Mouse (Mus musculus) CH12.LX (cell line): ENCODE measurements at regions not wholly inside any gene's neighbourhood (a gene's known extent, or its start where the extent isn't known, plus 50 kb on each side); places are given as distances from the start of the nearest gene placed in this dataset.

Experiments
- DNase-seq: peaks from one replicate; pipeline ENCODE4 v3.0.0-alpha.2; 2013; ENCODE audit errors: extremely low read depth
- H3K27ac ChIP-seq: 2 replicates; pipeline ENCODE4 v1.5.1; 2012; ENCODE audit warnings: low read depth, mild to moderate bottlenecking, control low read depth, moderate library complexity; ENCODE audit not compliant: insufficient read depth
- H3K27me3 ChIP-seq: replicated peaks from 2 replicates; pipeline ENCODE3; 2012; ENCODE audit warnings: inconsistent platforms
- H3K36me3 ChIP-seq, 2 experiments: replicated peaks in 1 of 2; 2 replicates each; pipeline versions ENCODE3 to v1.6.1; 2012; ENCODE audit warnings: inconsistent platforms in 1 of 2, low read length in 1 of 2, mild to moderate bottlenecking in 1 of 2, mixed read lengths in 1 of 2, moderate library complexity in 1 of 2; ENCODE audit not compliant: control insufficient read depth in 1 of 2, insufficient read depth in 1 of 2
- H3K4me1 ChIP-seq, 2 experiments: 2 replicates each; pipeline ENCODE4 v1.6.1; 2012; ENCODE audit warnings: inconsistent platforms in 1 of 2, moderate library complexity in 1 of 2; ENCODE audit not compliant: insufficient read depth in 2 of 2, control insufficient read depth in 1 of 2
- H3K4me2 ChIP-seq: 2 replicates; pipeline ENCODE4 v1.6.1; 2012; ENCODE audit warnings: low read depth, mild to moderate bottlenecking, control low read depth; ENCODE audit not compliant: poor library complexity, insufficient read depth, severe bottlenecking
- H3K4me3 ChIP-seq, 3 experiments: fragments of 150-350 bp in 1 of 3; sonication (generic) in 1 of 3; replicated peaks in 1 of 3; 2 replicates each; pipeline versions ENCODE3 to v1.5.1; 2011 to 2012; ENCODE audit warnings: low read depth in 2 of 3, low read length in 2 of 3, mild to moderate bottlenecking in 2 of 3, moderate library complexity in 2 of 3, control low read depth in 1 of 3, improper control_type of control experiment in 1 of 3, inconsistent platforms in 1 of 3, mixed read lengths in 1 of 3; ENCODE audit not compliant: poor library complexity in 1 of 3
- H3K79me2 ChIP-seq: replicated peaks from 2 replicates; pipeline ENCODE4 v1.6.1; 2012; ENCODE audit warnings: mild to moderate bottlenecking, moderate library complexity; ENCODE audit not compliant: control insufficient read depth, poor library complexity, insufficient read depth, severe bottlenecking; ENCODE audit errors: extremely low read depth
- H3K9ac ChIP-seq: 2 replicates; pipeline ENCODE4 v1.6.1; 2012; ENCODE audit warnings: low read depth, mild to moderate bottlenecking, control low read depth, moderate library complexity; ENCODE audit not compliant: insufficient read depth
- H3K9me3 ChIP-seq: replicated peaks from 2 replicates; pipeline ENCODE3; 2012; ENCODE audit warnings: low read length, inconsistent platforms, mixed read lengths
- CHD1 ChIP-seq: IDR thresholded peaks from 2 replicates; pipeline ENCODE4 v1.6.1; 2012; ENCODE audit warnings: low read depth, low read length, improper control_type of control experiment, inconsistent platforms
- CHD2 ChIP-seq: IDR thresholded peaks from 2 replicates; pipeline ENCODE4 v1.6.1; 2011; ENCODE audit warnings: low read length, improper control_type of control experiment
- CTCF ChIP-seq, 2 experiments: IDR thresholded peaks in 1 of 2; conservative IDR thresholded peaks in 1 of 2; 2 replicates each; pipeline ENCODE4 v1.5.1; 2011 to 2012; ENCODE audit warnings: low read depth in 2 of 2, low read length in 2 of 2, improper control_type of control experiment in 1 of 2, inconsistent platforms in 1 of 2, mild to moderate bottlenecking in 1 of 2, moderate library complexity in 1 of 2
- E2F4 ChIP-seq: IDR thresholded peaks from 2 replicates; pipeline ENCODE4 v1.6.1; 2011; ENCODE audit warnings: low read depth, low read length, improper control_type of control experiment; ENCODE audit not compliant: insufficient replicate concordance
- ELF1 ChIP-seq: IDR thresholded peaks from 2 replicates; pipeline ENCODE4 v1.6.1; 2014; ENCODE audit warnings: low read depth, mild to moderate bottlenecking, inconsistent platforms, low read length, improper control_type of control experiment
- HCFC1 ChIP-seq: IDR thresholded peaks from 2 replicates; pipeline ENCODE4 v1.6.1; 2012; ENCODE audit warnings: low read depth, mild to moderate bottlenecking, inconsistent platforms, low read length, improper control_type of control experiment
- JUN ChIP-seq: IDR thresholded peaks from 2 replicates; pipeline ENCODE4 v1.6.1; 2011; ENCODE audit warnings: low read depth, mild to moderate bottlenecking, low read length, improper control_type of control experiment, moderate library complexity; ENCODE audit not compliant: insufficient read depth
- JUND ChIP-seq: conservative IDR thresholded peaks from 2 replicates; pipeline ENCODE4 v1.6.1; 2011; ENCODE audit warnings: low read depth, low read length, improper control_type of control experiment
- MAFK ChIP-seq: IDR thresholded peaks from 2 replicates; pipeline ENCODE4 v1.6.1; 2011; ENCODE audit warnings: low read length, improper control_type of control experiment; ENCODE audit not compliant: insufficient replicate concordance
- MAZ ChIP-seq: IDR thresholded peaks from 2 replicates; pipeline ENCODE4 v1.6.1; 2012; ENCODE audit warnings: low read depth, mild to moderate bottlenecking, inconsistent platforms, low read length, improper control_type of control experiment, moderate library complexity
- MEF2A ChIP-seq: IDR thresholded peaks from 2 replicates; pipeline ENCODE4 v1.6.1; 2014; ENCODE audit warnings: low read depth, mild to moderate bottlenecking, inconsistent platforms, low read length, improper control_type of control experiment, borderline replicate concordance
- NELFE ChIP-seq: IDR thresholded peaks from 2 replicates; pipeline ENCODE4 v1.6.1; 2011; ENCODE audit warnings: low read depth, low read length, improper control_type of control experiment
- NRF1 ChIP-seq: IDR thresholded peaks from 2 replicates; pipeline ENCODE4 v1.6.1; 2014; ENCODE audit warnings: low read depth, mild to moderate bottlenecking, inconsistent platforms, low read length, improper control_type of control experiment, moderate library complexity
- POLR2A ChIP-seq: IDR thresholded peaks from 2 replicates; pipeline ENCODE4 v1.6.1; 2011; ENCODE audit warnings: low read depth, mild to moderate bottlenecking, improper control_type of control experiment, low read length
- RAD21 ChIP-seq: IDR thresholded peaks from 2 replicates; pipeline ENCODE4 v1.6.1; 2011; ENCODE audit warnings: low read depth, mild to moderate bottlenecking, low read length, improper control_type of control experiment, moderate library complexity
- SIN3A ChIP-seq: IDR thresholded peaks from 2 replicates; pipeline ENCODE4 v1.6.1; 2012; ENCODE audit warnings: low read length, improper control_type of control experiment, inconsistent platforms
- TCF12 ChIP-seq: IDR thresholded peaks from 2 replicates; pipeline ENCODE4 v1.6.1; 2014; ENCODE audit warnings: low read depth, mild to moderate bottlenecking, inconsistent platforms, low read length, improper control_type of control experiment
- UBTF ChIP-seq: IDR thresholded peaks from 2 replicates; pipeline ENCODE4 v1.6.1; 2012; ENCODE audit warnings: low read depth, mild to moderate bottlenecking, inconsistent platforms, low read length, improper control_type of control experiment, moderate library complexity
- USF1 ChIP-seq: IDR thresholded peaks from 2 replicates; pipeline ENCODE4 v1.6.1; 2014; ENCODE audit warnings: low read depth, mild to moderate bottlenecking, inconsistent platforms, low read length, improper control_type of control experiment
- ZMIZ1 ChIP-seq: IDR thresholded peaks from 2 replicates; pipeline ENCODE4 v1.6.1; 2012; ENCODE audit warnings: low read depth, mild to moderate bottlenecking, inconsistent platforms, low read length, improper control_type of control experiment
- ZNF384 ChIP-seq: IDR thresholded peaks from 2 replicates; pipeline ENCODE4 v1.6.1; 2012; ENCODE audit warnings: low read depth, low read length, improper control_type of control experiment, inconsistent platforms
- dilution Hi-C: fragments of 300-500 bp; cut with MboI; formaldehyde crosslinking; loops from 2 replicates; pipeline ENCODE4 v1.14.3; 2020; ENCODE audit warnings: low sequenced_read_pairs; ENCODE audit not compliant: extremely low pct_unique_long_range_greater_than_20kb, extremely low pct_ligation_motif_present
- in situ Hi-C: fragments of 300-500 bp; cut with MboI; formaldehyde crosslinking; loops from 3 replicates; pipeline ENCODE4 v1.14.3; 2019; ENCODE audit warnings: low sequenced_read_pairs, low pct_ligation_motif_present, low pct_unique_long_range_greater_than_20kb, mixed read lengths

DNA sequence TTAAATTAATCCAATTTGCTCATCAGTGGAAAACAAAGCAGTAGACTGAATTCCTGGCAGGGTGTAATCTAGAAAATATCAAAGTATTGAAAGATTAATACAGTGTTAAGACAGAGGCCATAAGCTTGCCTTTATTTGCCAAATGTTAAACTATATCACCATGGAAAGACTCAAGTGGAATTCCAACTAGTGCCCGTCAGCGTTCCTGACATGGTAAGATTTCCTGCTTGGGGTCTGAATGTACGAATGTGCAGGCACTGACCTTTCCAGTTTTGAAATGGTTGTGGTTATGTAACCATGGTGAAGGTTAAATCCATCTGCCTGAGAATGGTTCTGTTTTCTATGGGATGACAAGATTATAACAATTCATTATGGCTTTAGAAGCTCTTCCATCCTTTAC lies 75.5 kb upstream of the Mocs2 start:
- Histone ChIP-seq H3K4me3 (no peak overlapping the region), H3K27ac (no peak overlapping the region), H3K79me2 (no peaks in the 10 kb centered on the region), H3K4me2 (no peak overlapping the region), H3K9me3 (no peaks in the 10 kb centered on the region), H3K36me3 (no peaks in the 10 kb centered on the region), H3K9ac (no peak overlapping the region), H3K27me3 (no peaks in the 10 kb centered on the region), H3K4me1 (no peaks in the 10 kb centered on the region)
- no peak for DNase-seq
- dilution Hi-C loops: no loop called here
- in situ Hi-C loops: no loop called here
- TF ChIP-seq MAZ (no peak), HCFC1 (no peak), POLR2A (no peak), MEF2A (no peak), NRF1 (no peak), MAFK (no peak), JUN (no peak), ZNF384 (no peak), E2F4 (no peak), ELF1 (no peak), NELFE (no peak), USF1 (no peak), CHD1 (no peak), TCF12 (no peak), ZMIZ1 (no peak), CHD2 (no peak)

DNA sequence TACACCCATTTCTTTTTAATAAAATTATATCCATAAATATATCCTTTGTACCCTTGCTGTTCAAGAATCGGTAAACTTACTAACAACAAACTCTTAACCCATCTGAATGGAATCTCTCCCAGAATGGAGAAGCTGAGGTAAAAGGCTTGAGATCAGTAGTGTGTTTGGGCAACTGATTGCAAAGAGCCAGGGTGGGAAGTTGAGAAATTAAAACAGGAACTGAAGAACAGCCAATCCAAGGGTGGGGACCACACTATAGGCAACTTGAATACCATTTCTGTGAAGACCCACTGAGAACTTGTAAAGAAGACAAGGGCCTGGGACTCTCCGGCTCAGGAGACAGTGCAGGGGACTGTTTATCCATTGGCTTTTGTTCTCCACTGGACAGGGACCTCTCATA lies 72.2 kb upstream of the Mocs2 start:
- Histone ChIP-seq H3K79me2 (no peaks in the 10 kb centered on the region), H3K9me3 (no peaks in the 10 kb centered on the region), H3K4me3 (no peak overlapping the region), H3K4me2 (no peak overlapping the region), H3K27me3 (no peaks in the 10 kb centered on the region), H3K4me1 (no peaks in the 10 kb centered on the region), H3K27ac (no peak overlapping the region)
- DNase-seq: no peak
- in situ Hi-C loops: no loop called here
- TF ChIP-seq CHD1 (no peak), UBTF (no peak), ELF1 (no peak), SIN3A (no peak), JUN (no peak), JUND (no peak), MEF2A (no peak), TCF12 (no peak), CTCF (conservative IDR thresholded peaks at IDR 0.05 in 1 of 2, IDR thresholded peaks at IDR 0.05 in 1 of 2; ENCODE audit: low read depth in 2 of 2, low read length in 2 of 2) (no peak), RAD21 (no peak), POLR2A (no peak)
- TF ChIP-seq, all 38 proteins: peak for 0
- H3K9ac ChIP-seq: no peak overlapping the region
- H3K36me3 ChIP-seq: no peaks in the 10 kb centered on the region
- dilution Hi-C loops: no loop called here
